Mouse (Mus musculus) MEL (cell line): ENCODE data around the gene Dok4. TPM values are rescaled to one million over a fixed set of nuclear protein-coding genes. Genes with fewer than 3 reads are reported as not detected.

ENCODE experiments used
- DNase-seq: peaks from one replicate; pipeline ENCODE4 v3.0.0; 2011; ENCODE audit warnings: low read depth, low spot score
- H3K27ac ChIP-seq: 2 replicates; pipeline ENCODE4 v1.5.1; 2012; ENCODE audit warnings: low read depth, mild to moderate bottlenecking, control low read depth, low read length, moderate library complexity; ENCODE audit not compliant: control insufficient read depth
- H3K27me3 ChIP-seq, 2 experiments: fragments of 150-350 bp in 1 of 2; sonication (generic) in 1 of 2; 2 replicates each; pipeline ENCODE4 v1.6.1; 2012; ENCODE audit warnings: low read length in 2 of 2, mild to moderate bottlenecking in 2 of 2, improper control_type of control experiment in 1 of 2, moderate library complexity in 1 of 2; ENCODE audit not compliant: insufficient read depth in 2 of 2, control insufficient read depth in 1 of 2
- H3K36me3 ChIP-seq, 2 experiments: 2 replicates each; pipeline ENCODE4 v1.6.1; 2012 to 2014; ENCODE audit warnings: low read length in 2 of 2, improper control_type of control experiment in 1 of 2, inconsistent platforms in 1 of 2, mild to moderate bottlenecking in 1 of 2; ENCODE audit not compliant: insufficient read depth in 2 of 2, control insufficient read depth in 1 of 2
- H3K4me1 ChIP-seq, 2 experiments: fragments of 150-350 bp in 1 of 2; sonication (generic) in 1 of 2; 2 replicates each; pipeline ENCODE4 v1.6.1; 2012; ENCODE audit warnings: low read length in 2 of 2, improper control_type of control experiment in 1 of 2, mild to moderate bottlenecking in 1 of 2; ENCODE audit not compliant: insufficient read depth in 2 of 2, control insufficient read depth in 1 of 2
- H3K4me3 ChIP-seq, 2 experiments: fragments of 150-350 bp in 1 of 2; sonication (generic) in 1 of 2; 2 replicates each; pipeline ENCODE4 v1.5.1; 2012; ENCODE audit warnings: low read depth in 2 of 2, low read length in 2 of 2, mild to moderate bottlenecking in 2 of 2, moderate library complexity in 2 of 2, control low read depth in 1 of 2, improper control_type of control experiment in 1 of 2; ENCODE audit not compliant: control insufficient read depth in 1 of 2, insufficient read depth in 1 of 2
- H3K79me2 ChIP-seq: 2 replicates; pipeline ENCODE4 v1.6.1; 2012; ENCODE audit warnings: mild to moderate bottlenecking, low read length, moderate library complexity; ENCODE audit not compliant: control insufficient read depth, poor library complexity, insufficient read depth
- H3K9ac ChIP-seq: 2 replicates; pipeline ENCODE4 v1.6.1; 2012; ENCODE audit warnings: low read depth, mild to moderate bottlenecking, control low read depth, low read length, moderate library complexity; ENCODE audit not compliant: control insufficient read depth, poor library complexity, severe bottlenecking
- H3K9me3 ChIP-seq: fragments of 150-350 bp; sonication (generic); replicated peaks from 2 replicates; pipeline ENCODE4 v1.6.1; 2012; ENCODE audit warnings: mild to moderate bottlenecking, low read length, improper control_type of control experiment, moderate library complexity; ENCODE audit not compliant: insufficient read depth
- CTCF ChIP-seq, 3 experiments: IDR thresholded peaks in 2 of 3; conservative IDR thresholded peaks in 1 of 3; 2 replicates each; pipeline ENCODE4 v1.5.1; 2011 to 2012; ENCODE audit warnings: low read length in 3 of 3, low read depth in 2 of 3, mild to moderate bottlenecking in 2 of 3, improper control_type of control experiment in 1 of 3, inconsistent platforms in 1 of 3, mixed read lengths in 1 of 3, moderate library complexity in 1 of 3; ENCODE audit not compliant: control insufficient read depth in 1 of 3, insufficient read depth in 1 of 3, poor library complexity in 1 of 3, severe bottlenecking in 1 of 3
- ELF1 ChIP-seq: IDR thresholded peaks from 2 replicates; pipeline ENCODE4 v1.6.1; 2014; ENCODE audit warnings: low read depth, mild to moderate bottlenecking, inconsistent platforms, low read length, improper control_type of control experiment, moderate library complexity
- ETS1 ChIP-seq: IDR thresholded peaks from 2 replicates; pipeline ENCODE4 v1.6.1; 2012; ENCODE audit warnings: low read depth, mild to moderate bottlenecking, inconsistent platforms, low read length, improper control_type of control experiment, moderate library complexity
- GATA1 ChIP-seq: IDR thresholded peaks from 2 replicates; pipeline ENCODE4 v1.6.1; 2011; ENCODE audit warnings: low read depth, low read length, improper control_type of control experiment
- HCFC1 ChIP-seq: IDR thresholded peaks from 2 replicates; pipeline ENCODE4 v1.6.1; 2012; ENCODE audit warnings: low read depth, mild to moderate bottlenecking, inconsistent platforms, low read length, improper control_type of control experiment, moderate library complexity
- JUND ChIP-seq: IDR thresholded peaks from 2 replicates; pipeline ENCODE4 v1.6.1; 2011; ENCODE audit warnings: low read depth, mild to moderate bottlenecking, improper control_type of control experiment, low read length
- MAZ ChIP-seq: IDR thresholded peaks from 2 replicates; pipeline ENCODE4 v1.6.1; 2012; ENCODE audit warnings: low read depth, mild to moderate bottlenecking, inconsistent platforms, low read length, improper control_type of control experiment
- MYB ChIP-seq: IDR thresholded peaks from 2 replicates; pipeline ENCODE4 v1.6.1; 2011; ENCODE audit warnings: mild to moderate bottlenecking, low read depth, low read length, improper control_type of control experiment
- NRF1 ChIP-seq: IDR thresholded peaks from 2 replicates; pipeline ENCODE4 v1.6.1; 2014; ENCODE audit warnings: low read depth, mild to moderate bottlenecking, inconsistent platforms, low read length, improper control_type of control experiment, moderate library complexity; ENCODE audit not compliant: poor library complexity, insufficient read depth, severe bottlenecking
- POLR2A ChIP-seq, 2 experiments: IDR thresholded peaks; 2 replicates each; pipeline ENCODE4 v1.6.1; 2011 to 2012; ENCODE audit warnings: low read length in 2 of 2, mild to moderate bottlenecking in 2 of 2, control low read depth in 1 of 2, improper control_type of control experiment in 1 of 2, low read depth in 1 of 2, moderate library complexity in 1 of 2; ENCODE audit not compliant: control insufficient read depth in 1 of 2, insufficient read depth in 1 of 2, poor library complexity in 1 of 2
- POLR2AphosphoS5 ChIP-seq: IDR thresholded peaks from 2 replicates; pipeline ENCODE4 v1.6.1; 2012; ENCODE audit warnings: low read depth, borderline replicate concordance, mild to moderate bottlenecking, inconsistent platforms, low read length, moderate library complexity, mixed read lengths
- TBP ChIP-seq: IDR thresholded peaks from 2 replicates; pipeline ENCODE4 v1.8.0; 2011; ENCODE audit warnings: low read depth, low read length, improper control_type of control experiment
- TCF12 ChIP-seq: IDR thresholded peaks from 2 replicates; pipeline ENCODE4 v1.6.1; 2014; ENCODE audit warnings: low read depth, mild to moderate bottlenecking, inconsistent platforms, low read length, improper control_type of control experiment, moderate library complexity
- UBTF ChIP-seq: IDR thresholded peaks from 2 replicates; pipeline ENCODE4 v1.6.1; 2012; ENCODE audit warnings: low read depth, mild to moderate bottlenecking, inconsistent platforms, low read length, improper control_type of control experiment, moderate library complexity, borderline replicate concordance; ENCODE audit not compliant: insufficient read depth
- USF1 ChIP-seq: IDR thresholded peaks from 2 replicates; pipeline ENCODE4 v1.6.1; 2014; ENCODE audit warnings: low read depth, mild to moderate bottlenecking, inconsistent platforms, low read length, improper control_type of control experiment, moderate library complexity
- USF2 ChIP-seq, 2 experiments: IDR thresholded peaks; 2 replicates each; pipeline ENCODE4 v1.6.1; 2011 to 2012; ENCODE audit warnings: improper control_type of control experiment in 2 of 2, low read length in 2 of 2, borderline replicate concordance in 1 of 2, inconsistent platforms in 1 of 2, low read depth in 1 of 2, mild to moderate bottlenecking in 1 of 2; ENCODE audit not compliant: insufficient read depth in 1 of 2
- ZKSCAN1 ChIP-seq: IDR thresholded peaks from 2 replicates; pipeline ENCODE4 v1.6.1; 2012; ENCODE audit warnings: low read depth, mild to moderate bottlenecking, inconsistent platforms, low read length, improper control_type of control experiment, moderate library complexity
- polyA plus RNA-seq, 2 experiments: library from polyadenylated mRNA; stranded (reverse) in 1 of 2; unstranded in 1 of 2; fragments of >175 nt in 1 of 2; fragments of >200 nt in 1 of 2; gene quantifications; 2 replicates each; pipeline versions ENCODE4 v1.2.1 to v1.2.4; 2012; ENCODE audit warnings: low replicate concordance in 2 of 2, low read depth in 1 of 2; ENCODE audit not compliant: insufficient read length in 2 of 2, insufficient read depth in 1 of 2, missing spikeins in 1 of 2
- total RNA-seq: library from RNA; depleted of rRNA; stranded (reverse); fragments of 300-350 nt; gene quantifications from 2 replicates; pipeline ENCODE4 v1.2.3, GENCODE M21; 2012

The Dok4 gene
- total and polyA plus RNA-seq, 3 experiments: 1.5 to 3.2 TPM; not detected in 1

GRCm38 (mm10) chr8:94904450-94905175 is 28.5 kb upstream of the Dok4 start:
- no peaks in the 10 kb centered on the region for H3K9me3 ChIP-seq
- no peaks in the 10 kb centered on the region for H3K79me2 ChIP-seq
- DNase-seq: no peak
- no peaks in the 10 kb centered on the region for H3K36me3 ChIP-seq
- peaks cover 0 to 3% of the 10 kb centered on the region in 2 experiments; a peak in 1 of 4 replicates for H3K27me3 ChIP-seq
- H3K27ac ChIP-seq: no peak overlapping the region
- TF ChIP-seq JUND (no peak), USF2 (IDR thresholded peaks at IDR 0.05; ENCODE audit: borderline replicate concordance in 1 of 2, insufficient read depth in 1 of 2, low read depth in 1 of 2, low read length in 2 of 2) (no peak), UBTF (no peak), TBP (no peak), POLR2A (IDR thresholded peaks at IDR 0.05; ENCODE audit: control insufficient read depth in 1 of 2, insufficient read depth in 1 of 2, low read depth in 1 of 2, low read length in 2 of 2, poor library complexity in 1 of 2) (no peak), TCF12 (no peak), CTCF (IDR thresholded peaks at IDR 0.05 in 2 of 3, conservative IDR thresholded peaks at IDR 0.05 in 1 of 3; ENCODE audit: control insufficient read depth in 1 of 3, insufficient read depth in 1 of 3, low read depth in 2 of 3, low read length in 3 of 3, poor library complexity in 1 of 3, severe bottlenecking in 1 of 3) (no peak), USF1 (no peak), MAZ (no peak)
- H3K4me3 ChIP-seq: no peak overlapping the region
- H3K9ac ChIP-seq: no peak overlapping the region
- no peaks in the 10 kb centered on the region for H3K4me1 ChIP-seq

- Histone ChIP-seq H3K9me3 (no peaks in the 10 kb centered on the region), H3K4me1 (0 out of 4 replicates have a peak, but pooled peaks cover 0 to 4% of the 10 kb centered on the region in 2 experiments), H3K79me2 (no peaks in the 10 kb centered on the region), H3K36me3 (no peaks in the 10 kb centered on the region), H3K27ac (no peak overlapping the region), H3K27me3 (peaks cover 0 to 3% of the 10 kb centered on the region in 2 experiments; a peak in 1 of 4 replicates), H3K9ac (no peak overlapping the region), H3K4me3 (no peak overlapping the region)
- TF ChIP-seq POLR2AphosphoS5: no peak
- TF ChIP-seq ELF1: no peak
- TF ChIP-seq NRF1: no peak
- TF ChIP-seq MYB: no peak
- no peak for TF ChIP-seq ZKSCAN1
- no peak for TF ChIP-seq ETS1
- TF ChIP-seq HCFC1: no peak
- no peak for TF ChIP-seq GATA1
- DNase-seq: no peak
These were observed 27.6 kb upstream of the Dok4 start for GRCm38 (mm10) chr8:94903709-94904108.
